Mouse (Mus musculus): ENCODE results near the gene Pate4. TPM values are rescaled to one million over a fixed set of nuclear protein-coding genes. Genes with fewer than 3 reads are reported as not detected.

The Pate4 gene
- polyA plus RNA-seq, 1 experiment from 2014 or later: not detected

GRCm38 (mm10) chr9:35570663-35571062 is 41.1 kb downstream of the Pate4 start:
- peak overlapping the region; percentile 71 for H3K9ac ChIP-seq (replicated peaks; ENCODE audit: low read depth, low read length)
- peaks cover 10% of the 10 kb centered on the region for H3K4me1 ChIP-seq (replicated peaks; ENCODE audit: control insufficient read depth, insufficient read depth, low read length)
- peak overlapping the region; percentile 91 for H3K27ac ChIP-seq (ENCODE audit: low read length)
- WGBS: 5% methylated on average over 5 of the region's 5 CpGs
- ATAC-seq: peak; percentile 3; the same call in 1 of the 2 replicates
- peaks cover 18% of the 10 kb centered on the region for H3K36me3 ChIP-seq (ENCODE audit: control insufficient read depth, insufficient read depth)
- H3K4me3 ChIP-seq (replicated peaks; ENCODE audit: low read length): peak overlapping the region; percentile 76
- H3K9me3 ChIP-seq (ENCODE audit: control insufficient read depth, low read length): no peaks in the 10 kb centered on the region
- peak overlapping the region; percentile 55 for H3K4me2 ChIP-seq (ENCODE audit: low read length)
- H3K27me3 ChIP-seq (replicated peaks; ENCODE audit: control insufficient read depth, insufficient read depth, low read length): peaks cover 6% of the 10 kb centered on the region

- peak within 1 kb of the TSS; percentile 78 for H3K9ac ChIP-seq (replicated peaks; ENCODE audit: low read depth, low read length)
- WGBS: under 1% methylated on average over 86 of the region's 86 CpGs
- ATAC-seq: peak; percentile 99
- H3K27me3 ChIP-seq (replicated peaks; ENCODE audit: control insufficient read depth, insufficient read depth, low read length): peaks cover 3% of the 10 kb centered on the region
- no peaks in the 10 kb centered on the region for H3K9me3 ChIP-seq (ENCODE audit: control insufficient read depth, low read length)
- peak within 1 kb of the TSS; percentile 81 for H3K4me2 ChIP-seq (ENCODE audit: low read length)
- peak within 1 kb of the TSS; percentile 76 for H3K4me3 ChIP-seq (replicated peaks; ENCODE audit: low read length)
- H3K36me3 ChIP-seq (ENCODE audit: control insufficient read depth, insufficient read depth): peaks cover 23% of the 10 kb centered on the region
- H3K27ac ChIP-seq (ENCODE audit: low read length): peak within 1 kb of the TSS; percentile 91
- peaks cover 10% of the 10 kb centered on the region for H3K4me1 ChIP-seq (replicated peaks; ENCODE audit: control insufficient read depth, insufficient read depth, low read length)
Measured at GRCm38 (mm10) chr9:35569571-35570534, 41.9 kb downstream of the Pate4 start, which contains the start of the genes Pate2 and Hyls1. TSS of gene Pate2 (plus strand) at chr9:35570284. TSS of gene Hyls1 (minus strand) at chr9:35570398.

GRCm38 (mm10) chr9:35567995-35568394 is 43.7 kb downstream of the Pate4 start:
- Histone ChIP-seq H3K9me3 (ENCODE audit: control insufficient read depth, low read length) (no peaks in the 10 kb centered on the region), H3K36me3 (ENCODE audit: control insufficient read depth, insufficient read depth) (peaks cover 23% of the 10 kb centered on the region), H3K9ac (replicated peaks; ENCODE audit: low read depth, low read length) (no peak overlapping the region), H3K4me2 (ENCODE audit: low read length) (no peak overlapping the region), H3K27me3 (replicated peaks; ENCODE audit: control insufficient read depth, insufficient read depth, low read length) (no peaks in the 10 kb centered on the region; the same call in 1 of the 2 replicates), H3K4me1 (replicated peaks; ENCODE audit: control insufficient read depth, insufficient read depth, low read length) (peaks cover 5% of the 10 kb centered on the region), H3K27ac (ENCODE audit: low read length) (no peak overlapping the region), H3K4me3 (replicated peaks; ENCODE audit: low read length) (no peak overlapping the region)
- ATAC-seq: no peak
- 86% methylated on average over 3 of the region's 3 CpGs for WGBS

GRCm38 (mm10) chr9:35564536-35565240 is 47.1 kb downstream of the Pate4 start:
- peaks cover 33% of the 10 kb centered on the region for H3K36me3 ChIP-seq (ENCODE audit: control insufficient read depth, insufficient read depth)
- no peaks in the 10 kb centered on the region for H3K27me3 ChIP-seq (replicated peaks; ENCODE audit: control insufficient read depth, insufficient read depth, low read length)
- H3K9me3 ChIP-seq (ENCODE audit: control insufficient read depth, low read length): no peaks in the 10 kb centered on the region
- no peak for ATAC-seq
- peaks cover 9% of the 10 kb centered on the region for H3K4me1 ChIP-seq (replicated peaks; ENCODE audit: control insufficient read depth, insufficient read depth, low read length)
- H3K27ac ChIP-seq (ENCODE audit: low read length): no peak overlapping the region
- no peak overlapping the region for H3K9ac ChIP-seq (replicated peaks; ENCODE audit: low read depth, low read length)
- no peak overlapping the region for H3K4me2 ChIP-seq (ENCODE audit: low read length)
- no peak overlapping the region for H3K4me3 ChIP-seq (replicated peaks; ENCODE audit: low read length)
- WGBS: 86% methylated on average over 5 of the region's 5 CpGs

- Histone ChIP-seq H3K9me3 (ENCODE audit: control insufficient read depth, low read length) (no peaks in the 10 kb centered on the region), H3K9ac (replicated peaks; ENCODE audit: low read depth, low read length) (no peak overlapping the region), H3K4me2 (ENCODE audit: low read length) (no peak overlapping the region), H3K4me1 (replicated peaks; ENCODE audit: control insufficient read depth, insufficient read depth, low read length) (peaks cover 17% of the 10 kb centered on the region), H3K4me3 (replicated peaks; ENCODE audit: low read length) (no peak overlapping the region), H3K27me3 (replicated peaks; ENCODE audit: control insufficient read depth, insufficient read depth, low read length) (peaks cover 2% of the 10 kb centered on the region; the same call in 1 of the 2 replicates), H3K27ac (ENCODE audit: low read length) (no peak overlapping the region), H3K36me3 (ENCODE audit: control insufficient read depth, insufficient read depth) (peaks cover 24% of the 10 kb centered on the region)
- ATAC-seq: no peak
- WGBS: 95% methylated on average over 6 of the region's 6 CpGs
Measured at GRCm38 (mm10) chr9:35561583-35561982, 50.2 kb downstream of the Pate4 start.

GRCm38 (mm10) chr9:35561076-35561475 is 50.7 kb downstream of the Pate4 start:
- Histone ChIP-seq H3K27me3 (replicated peaks; ENCODE audit: control insufficient read depth, insufficient read depth, low read length) (peaks cover 2% of the 10 kb centered on the region; the same call in 1 of the 2 replicates), H3K36me3 (ENCODE audit: control insufficient read depth, insufficient read depth) (peaks cover 19% of the 10 kb centered on the region), H3K4me1 (replicated peaks; ENCODE audit: control insufficient read depth, insufficient read depth, low read length) (peaks cover 17% of the 10 kb centered on the region), H3K9me3 (ENCODE audit: control insufficient read depth, low read length) (no peaks in the 10 kb centered on the region), H3K9ac (replicated peaks; ENCODE audit: low read depth, low read length) (no peak overlapping the region), H3K4me2 (ENCODE audit: low read length) (no peak overlapping the region), H3K27ac (ENCODE audit: low read length) (no peak overlapping the region), H3K4me3 (replicated peaks; ENCODE audit: low read length) (no peak overlapping the region)
- no peak for ATAC-seq
- WGBS: 94% methylated on average over 11 of the region's 11 CpGs

GRCm38 (mm10) chr9:35559009-35559890 is 52.5 kb downstream of the Pate4 start:
- peaks cover 2% of the 10 kb centered on the region; the same call in 1 of the 2 replicates for H3K27me3 ChIP-seq (replicated peaks; ENCODE audit: control insufficient read depth, insufficient read depth, low read length)
- peaks cover 10% of the 10 kb centered on the region; the same call in 1 of the 2 replicates for H3K36me3 ChIP-seq (ENCODE audit: control insufficient read depth, insufficient read depth)
- no peaks in the 10 kb centered on the region for H3K9me3 ChIP-seq (ENCODE audit: control insufficient read depth, low read length)
- WGBS: 2% methylated on average over 31 of the region's 31 CpGs
- peak overlapping the region; percentile 58 for H3K4me3 ChIP-seq (replicated peaks; ENCODE audit: low read length)
- ATAC-seq: peak; percentile 94
- peak overlapping the region; percentile 78 for H3K27ac ChIP-seq (ENCODE audit: low read length)
- H3K9ac ChIP-seq (replicated peaks; ENCODE audit: low read depth, low read length): peak overlapping the region; percentile 73
- peak overlapping the region; percentile 97 for H3K4me2 ChIP-seq (ENCODE audit: low read length)
- H3K4me1 ChIP-seq (replicated peaks; ENCODE audit: control insufficient read depth, insufficient read depth, low read length): peaks cover 17% of the 10 kb centered on the region

GRCm38 (mm10) chr9:35558257-35559008 is 53.3 kb downstream of the Pate4 start, which contains the start of the genes Ddx25 and Pus3:
TSS of gene Ddx25 (minus strand) at chr9:35558528.
TSS of gene Pus3 (plus strand) at chr9:35558595.
- Histone ChIP-seq H3K27ac (ENCODE audit: low read length) (peak within 1 kb of the TSS; percentile 78), H3K9ac (replicated peaks; ENCODE audit: low read depth, low read length) (peak within 1 kb of the TSS; percentile 73), H3K4me3 (replicated peaks; ENCODE audit: low read length) (peak within 1 kb of the TSS; percentile 58), H3K27me3 (replicated peaks; ENCODE audit: control insufficient read depth, insufficient read depth, low read length) (peaks cover 2% of the 10 kb centered on the region; the same call in 1 of the 2 replicates), H3K4me1 (replicated peaks; ENCODE audit: control insufficient read depth, insufficient read depth, low read length) (peaks cover 17% of the 10 kb centered on the region), H3K9me3 (ENCODE audit: control insufficient read depth, low read length) (no peaks in the 10 kb centered on the region), H3K4me2 (ENCODE audit: low read length) (peak within 1 kb of the TSS; percentile 97), H3K36me3 (ENCODE audit: control insufficient read depth, insufficient read depth) (peaks cover 10% of the 10 kb centered on the region; the same call in 1 of the 2 replicates)
- peak; percentile 68 for ATAC-seq
- WGBS: under 1% methylated on average over 59 of the region's 59 CpGs
